Mouse (Mus musculus): Measurements from ENCODE around the gene Scgb1c1. TPM values are rescaled to one million over a fixed set of nuclear protein-coding genes. Genes with fewer than 3 reads are reported as not detected.

Gene Scgb1c1
- polyA plus RNA-seq (2016; fragmentation: Nextera tagmentation; extraction: Ambion mirVana): not detected in 2 replicates

DNA sequence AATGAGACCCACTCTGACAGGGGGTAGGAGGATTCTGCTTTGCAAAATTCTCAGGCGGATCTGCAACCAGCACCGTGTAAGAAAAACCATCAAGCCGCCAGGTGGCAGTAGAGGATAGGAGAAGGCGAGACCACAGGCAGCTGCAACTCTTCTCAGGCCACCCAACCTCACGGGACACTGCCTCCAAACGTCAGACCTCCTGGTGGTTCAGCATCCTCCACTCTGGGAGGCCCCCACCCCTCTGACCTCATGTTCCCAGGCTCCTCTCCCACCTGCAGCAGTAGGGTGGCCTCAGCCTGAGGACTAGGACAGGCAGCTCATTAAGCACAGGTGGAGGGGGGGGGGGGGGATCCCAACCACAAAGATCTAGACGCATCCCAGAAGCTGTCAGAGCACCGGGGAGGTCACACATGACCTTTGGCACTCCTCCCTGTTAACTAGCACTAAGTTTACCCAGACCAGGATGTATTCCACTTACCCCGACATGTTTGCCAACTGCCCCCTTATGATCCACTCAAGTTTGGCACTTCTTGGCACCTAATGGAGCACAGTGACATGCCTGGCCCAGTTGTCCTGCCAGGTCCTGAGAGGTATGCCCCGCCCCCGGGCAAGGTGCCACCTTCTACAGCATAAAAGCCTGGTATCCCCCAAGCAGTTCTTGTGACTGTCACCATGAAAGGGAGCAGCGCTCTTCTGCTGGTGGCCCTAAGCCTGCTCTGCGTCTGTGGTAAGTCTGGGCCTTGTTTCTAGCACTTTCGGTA is at the start of gene Scgb1c1:
Scgb1c1 (plus strand) TSS at position 643 of the 761 bp plus-strand sequence.
- no peaks in the 10 kb centered on the region for H3K36me3 ChIP-seq
- no peaks in the 10 kb centered on the region for H3K9me3 ChIP-seq (replicated peaks)
- H3K27me3 ChIP-seq (replicated peaks): peaks cover 63% of the 10 kb centered on the region
- no peak within 1 kb of the TSS for H3K27ac ChIP-seq (ENCODE audit: poor library complexity, severe bottlenecking)
- peak; percentile 68 for ATAC-seq (ENCODE audit: insufficient number of reproducible peaks, low FRiP score)
- 29% methylated on average over 14 of the region's 14 CpGs for WGBS
- no peak within 1 kb of the TSS for H3K4me2 ChIP-seq
- H3K4me1 ChIP-seq (replicated peaks): peaks cover 4% of the 10 kb centered on the region; the same call in 1 of the 2 replicates
- no peak within 1 kb of the TSS for H3K4me3 ChIP-seq
- no peak within 1 kb of the TSS for H3K9ac ChIP-seq

DNA sequence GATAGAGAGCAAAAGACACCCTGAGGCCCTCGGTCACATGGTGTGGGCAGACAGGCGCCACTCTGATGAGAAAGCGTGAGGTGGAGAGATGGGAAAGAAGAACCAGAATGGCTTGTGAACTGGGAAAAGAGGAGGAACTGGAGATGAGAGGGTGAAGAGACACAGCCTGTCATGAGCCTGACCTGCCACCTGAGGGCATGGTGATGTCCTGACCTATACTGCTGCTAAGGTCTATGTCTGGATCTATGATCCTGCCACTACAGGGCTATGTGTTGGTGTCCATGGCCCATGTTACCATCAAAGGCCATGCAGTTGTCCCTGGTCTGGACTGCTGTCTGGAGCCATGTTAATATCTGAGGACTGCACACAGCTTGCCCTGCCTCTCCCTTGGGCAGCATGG is 47.7 kb upstream of the Scgb1c1 start:
- WGBS: 72% methylated on average over 3 of the region's 3 CpGs

GRCm38 (mm10) chr7:140798212-140798611 is 47.1 kb upstream of the Scgb1c1 start:
- no peaks in the 10 kb centered on the region for H3K27me3 ChIP-seq (replicated peaks)

More for the DNA sequence above, 47.7 kb upstream of the Scgb1c1 start:
- no peak overlapping the region for H3K27ac ChIP-seq (ENCODE audit: poor library complexity, severe bottlenecking)
- H3K4me2 ChIP-seq: no peak overlapping the region
- H3K9me3 ChIP-seq (replicated peaks): no peaks in the 10 kb centered on the region
- no peak for ATAC-seq (ENCODE audit: insufficient number of reproducible peaks, low FRiP score)
- no peaks in the 10 kb centered on the region for H3K27me3 ChIP-seq (replicated peaks)
- H3K4me3 ChIP-seq: no peak overlapping the region
- H3K4me1 ChIP-seq (replicated peaks): no peaks in the 10 kb centered on the region
- no peak overlapping the region for H3K9ac ChIP-seq
- H3K36me3 ChIP-seq: no peaks in the 10 kb centered on the region

GRCm38 (mm10) chr7:140802629-140803028 is 42.7 kb upstream of the Scgb1c1 start:
- Histone ChIP-seq H3K9ac (no peak overlapping the region), H3K27me3 (replicated peaks) (no peaks in the 10 kb centered on the region), H3K9me3 (replicated peaks) (no peaks in the 10 kb centered on the region), H3K4me1 (replicated peaks) (no peaks in the 10 kb centered on the region), H3K4me3 (no peak overlapping the region), H3K36me3 (no peaks in the 10 kb centered on the region), H3K27ac (ENCODE audit: poor library complexity, severe bottlenecking) (no peak overlapping the region), H3K4me2 (no peak overlapping the region)
- no peak for ATAC-seq (ENCODE audit: insufficient number of reproducible peaks, low FRiP score)
- WGBS: 72% methylated on average over 6 of the region's 6 CpGs

More at GRCm38 (mm10) chr7:140798212-140798611, 47.1 kb upstream of the Scgb1c1 start:
- no peak for ATAC-seq (ENCODE audit: insufficient number of reproducible peaks, low FRiP score)
- no peak overlapping the region for H3K27ac ChIP-seq (ENCODE audit: poor library complexity, severe bottlenecking)
- H3K9ac ChIP-seq: no peak overlapping the region
- no peak overlapping the region for H3K4me2 ChIP-seq
- H3K9me3 ChIP-seq (replicated peaks): no peaks in the 10 kb centered on the region
- no peaks in the 10 kb centered on the region for H3K4me1 ChIP-seq (replicated peaks)
- H3K36me3 ChIP-seq: no peaks in the 10 kb centered on the region
- WGBS: 64% methylated on average over 2 of the region's 2 CpGs
- H3K4me3 ChIP-seq: no peak overlapping the region

GRCm38 (mm10) chr7:140805704-140806103 is 39.6 kb upstream of the Scgb1c1 start:
- H3K27me3 ChIP-seq (replicated peaks): no peaks in the 10 kb centered on the region
- H3K4me3 ChIP-seq: no peak overlapping the region
- no peak overlapping the region for H3K4me2 ChIP-seq
- no peak overlapping the region for H3K27ac ChIP-seq (ENCODE audit: poor library complexity, severe bottlenecking)
- no peaks in the 10 kb centered on the region for H3K9me3 ChIP-seq (replicated peaks)
- H3K9ac ChIP-seq: no peak overlapping the region
- WGBS: 12% methylated on average over 1 of the region's 1 CpGs
- ATAC-seq (ENCODE audit: insufficient number of reproducible peaks, low FRiP score): no peak
- H3K4me1 ChIP-seq (replicated peaks): no peaks in the 10 kb centered on the region
- H3K36me3 ChIP-seq: no peaks in the 10 kb centered on the region

- Histone ChIP-seq H3K27ac (ENCODE audit: poor library complexity, severe bottlenecking) (no peak overlapping the region), H3K4me3 (no peak overlapping the region), H3K4me2 (no peak overlapping the region), H3K9me3 (replicated peaks) (no peaks in the 10 kb centered on the region), H3K36me3 (peaks cover 9% of the 10 kb centered on the region), H3K9ac (no peak overlapping the region), H3K4me1 (replicated peaks) (no peaks in the 10 kb centered on the region), H3K27me3 (replicated peaks) (no peaks in the 10 kb centered on the region)
- WGBS: 88% methylated on average over 6 of the region's 6 CpGs
- ATAC-seq (ENCODE audit: insufficient number of reproducible peaks, low FRiP score): no peak
These were observed 34.9 kb upstream of the Scgb1c1 start for GRCm38 (mm10) chr7:140810496-140810895.

GRCm38 (mm10) chr7:140811714-140812113 is 33.6 kb upstream of the Scgb1c1 start:
- WGBS: 88% methylated on average over 13 of the region's 13 CpGs
- H3K9me3 ChIP-seq (replicated peaks): no peaks in the 10 kb centered on the region

DNA sequence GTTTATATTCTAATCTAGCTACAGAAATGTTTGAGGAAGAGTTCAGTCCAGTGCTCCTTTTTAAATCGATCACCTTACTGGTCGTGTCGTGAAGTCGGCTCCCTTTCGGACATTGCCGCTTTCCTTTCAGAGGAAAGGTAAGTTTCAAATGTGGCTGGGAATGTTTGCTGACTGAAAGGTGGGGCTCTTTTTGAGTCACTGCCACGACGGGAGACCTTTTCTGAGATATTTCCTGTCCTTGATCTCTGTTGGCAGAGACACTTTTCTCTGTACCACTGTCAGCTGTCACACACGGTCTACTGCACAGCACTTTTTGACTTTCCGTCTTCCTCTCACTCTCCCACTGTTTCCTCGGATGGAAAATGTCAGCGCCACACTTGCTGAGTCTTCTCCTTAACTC is 32.5 kb upstream of the Scgb1c1 start:
- no peak overlapping the region for H3K27ac ChIP-seq (ENCODE audit: poor library complexity, severe bottlenecking)
- WGBS: 83% methylated on average over 12 of the region's 12 CpGs
- H3K4me3 ChIP-seq: no peak overlapping the region
- no peak overlapping the region for H3K9ac ChIP-seq
- ATAC-seq (ENCODE audit: insufficient number of reproducible peaks, low FRiP score): no peak
- peaks cover 9% of the 10 kb centered on the region for H3K36me3 ChIP-seq
- H3K9me3 ChIP-seq (replicated peaks): no peaks in the 10 kb centered on the region
- H3K4me2 ChIP-seq: no peak overlapping the region
- no peaks in the 10 kb centered on the region for H3K4me1 ChIP-seq (replicated peaks)
- H3K27me3 ChIP-seq (replicated peaks): no peaks in the 10 kb centered on the region

More at GRCm38 (mm10) chr7:140811714-140812113, 33.6 kb upstream of the Scgb1c1 start:
- Histone ChIP-seq H3K9ac (no peak overlapping the region), H3K27me3 (replicated peaks) (no peaks in the 10 kb centered on the region), H3K4me2 (no peak overlapping the region), H3K36me3 (peaks cover 9% of the 10 kb centered on the region), H3K4me1 (replicated peaks) (no peaks in the 10 kb centered on the region), H3K27ac (ENCODE audit: poor library complexity, severe bottlenecking) (no peak overlapping the region), H3K4me3 (no peak overlapping the region)
- ATAC-seq (ENCODE audit: insufficient number of reproducible peaks, low FRiP score): no peak

- H3K27me3 ChIP-seq (replicated peaks): peaks cover 5% of the 10 kb centered on the region
- ATAC-seq (ENCODE audit: insufficient number of reproducible peaks, low FRiP score): no peak
- 72% methylated on average over 4 of the region's 4 CpGs for WGBS
- no peak overlapping the region for H3K4me2 ChIP-seq
- peaks cover 10% of the 10 kb centered on the region; the same call in 1 of the 2 replicates for H3K4me1 ChIP-seq (replicated peaks)
- H3K27ac ChIP-seq (ENCODE audit: poor library complexity, severe bottlenecking): no peak overlapping the region
- H3K4me3 ChIP-seq: no peak overlapping the region
- H3K36me3 ChIP-seq: no peaks in the 10 kb centered on the region
- no peak overlapping the region for H3K9ac ChIP-seq
- no peaks in the 10 kb centered on the region for H3K9me3 ChIP-seq (replicated peaks)
These were observed 25.2 kb upstream of the Scgb1c1 start for GRCm38 (mm10) chr7:140820173-140820572.

DNA sequence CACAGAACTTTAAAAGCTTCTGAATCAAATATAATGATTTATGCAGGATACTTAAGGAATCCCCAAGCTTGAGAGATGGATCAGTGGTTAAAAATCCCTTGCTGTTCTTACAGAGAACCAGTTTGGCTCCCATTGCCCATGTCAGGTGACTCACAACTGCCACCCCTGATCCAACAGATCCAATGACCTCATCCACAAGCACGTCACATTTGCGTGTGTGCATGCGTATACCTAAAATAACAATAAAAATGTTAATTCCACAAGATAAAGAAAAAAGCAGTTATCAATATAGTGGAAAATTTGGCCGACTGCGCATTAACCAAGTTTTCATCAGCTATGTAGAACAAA is 24.1 kb upstream of the Scgb1c1 start:
- Histone ChIP-seq H3K27me3 (replicated peaks) (peaks cover 5% of the 10 kb centered on the region), H3K4me2 (peak overlapping the region; percentile 86), H3K27ac (ENCODE audit: poor library complexity, severe bottlenecking) (no peak overlapping the region), H3K36me3 (no peaks in the 10 kb centered on the region), H3K9ac (no peak overlapping the region), H3K4me1 (replicated peaks) (peaks cover 10% of the 10 kb centered on the region; the same call in 1 of the 2 replicates), H3K4me3 (peak overlapping the region; percentile 54), H3K9me3 (replicated peaks) (no peaks in the 10 kb centered on the region)
- WGBS: 52% methylated on average over 5 of the region's 5 CpGs
- ATAC-seq (ENCODE audit: insufficient number of reproducible peaks, low FRiP score): no peak

DNA sequence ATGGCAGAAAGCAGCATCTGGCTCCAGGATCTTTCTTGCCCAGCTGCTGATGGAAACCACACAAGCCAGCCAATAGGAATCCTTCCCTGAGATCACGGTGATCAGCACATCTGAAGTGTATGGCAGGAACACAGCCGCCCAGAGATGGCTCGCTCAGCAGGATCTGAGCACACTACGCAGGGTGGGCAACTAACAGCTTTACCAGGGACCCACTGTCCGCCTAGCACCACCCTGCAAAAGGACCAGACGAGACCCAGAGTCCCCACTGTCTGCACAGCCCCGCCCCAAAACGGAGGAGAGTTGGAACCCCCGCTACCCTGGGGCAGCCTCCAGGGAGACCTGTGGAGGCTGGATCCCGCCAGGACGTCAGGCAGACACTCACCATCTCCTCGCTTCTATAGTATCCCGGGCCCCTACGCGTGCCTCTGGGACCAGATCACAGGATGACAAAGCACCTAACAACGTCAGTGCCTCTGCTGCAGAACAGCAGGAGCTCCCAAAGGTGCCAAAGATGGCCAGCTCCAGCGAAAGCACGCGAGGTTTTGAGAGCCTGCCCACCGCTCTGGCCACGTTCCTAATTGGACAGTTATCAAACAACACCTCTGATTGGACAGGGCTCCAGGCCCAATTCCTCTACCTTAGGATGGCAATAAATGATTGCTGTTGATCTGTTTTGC is 23.6 kb upstream of the Scgb1c1 start, which contains the start of gene Zfp941:
Zfp941 (minus strand) TSS at position 526 of the 677 bp plus-strand sequence.
- H3K9me3 ChIP-seq (replicated peaks): no peaks in the 10 kb centered on the region
- 3% methylated on average over 21 of the region's 21 CpGs for WGBS
- H3K27me3 ChIP-seq (replicated peaks): peaks cover 5% of the 10 kb centered on the region
- ATAC-seq (ENCODE audit: insufficient number of reproducible peaks, low FRiP score): peak; percentile 53; the same call in 1 of the 2 replicates
- peak within 1 kb of the TSS; percentile 72 for H3K9ac ChIP-seq
- no peaks in the 10 kb centered on the region for H3K36me3 ChIP-seq
- H3K4me3 ChIP-seq: peak within 1 kb of the TSS; percentile 54
- peak within 1 kb of the TSS; percentile 86 for H3K4me2 ChIP-seq
- H3K27ac ChIP-seq (ENCODE audit: poor library complexity, severe bottlenecking): no peak within 1 kb of the TSS
- H3K4me1 ChIP-seq (replicated peaks): peaks cover 10% of the 10 kb centered on the region; the same call in 1 of the 2 replicates
